Mouse (Mus musculus) layer of hippocampus, postnatal 36 days (tissue): Measurements from ENCODE around the gene Zranb1. TPM values are rescaled to one million over a fixed set of nuclear protein-coding genes. Genes with fewer than 3 reads are reported as not detected.

Source experiments
- DNase-seq, 2 experiments: peaks; one replicate each; pipeline ENCODE4 v3.0.0; 2022
- total RNA-seq, 2 experiments: library from RNA; stranded (reverse); gene quantifications; 2 replicates each; pipeline ENCODE4 v1.2.3; 2021

The Zranb1 gene
- 10 to 100 TPM; 39.3 to 46.1 TPM for total RNA-seq

DNA sequence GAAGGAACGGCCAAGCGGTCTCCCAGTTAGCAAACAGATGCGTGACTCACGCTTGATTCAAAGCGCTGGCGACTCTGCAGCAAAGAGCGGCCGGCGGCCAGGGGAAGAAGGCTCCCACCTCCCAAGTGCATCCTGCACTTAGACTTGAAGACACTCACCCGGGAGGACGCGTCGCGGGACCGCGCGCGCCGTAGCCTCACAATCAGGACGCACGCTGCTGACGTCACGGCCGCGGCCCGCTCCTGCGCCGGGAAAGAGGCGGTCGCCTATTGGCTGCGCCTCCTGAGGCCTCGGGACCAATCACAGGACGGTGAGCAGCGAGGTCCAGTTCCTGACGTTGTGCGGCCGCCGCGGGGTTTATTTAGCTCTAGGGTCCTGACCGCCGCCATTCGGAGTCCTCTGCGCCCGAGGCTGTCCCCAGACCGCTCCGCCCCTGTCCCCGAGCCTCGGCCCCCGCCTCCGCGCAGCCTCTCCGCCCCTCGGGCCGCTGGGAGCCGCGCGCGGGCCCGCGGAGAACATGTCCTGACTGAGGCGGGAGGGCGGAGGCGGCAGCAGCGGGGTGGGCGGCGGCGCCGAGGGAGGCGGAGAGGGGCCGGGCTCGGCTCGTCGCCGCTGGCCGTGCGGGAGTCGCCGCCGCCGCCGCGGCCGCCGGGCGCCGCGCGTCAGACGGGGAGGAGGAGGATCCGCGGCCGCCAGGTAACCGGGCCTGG is at the start of gene Zranb1:
Zranb1 (plus strand) TSS at position 293 of the 710 bp plus-strand sequence.
- DNase-seq: peak; percentile 98 to 99

DNA sequence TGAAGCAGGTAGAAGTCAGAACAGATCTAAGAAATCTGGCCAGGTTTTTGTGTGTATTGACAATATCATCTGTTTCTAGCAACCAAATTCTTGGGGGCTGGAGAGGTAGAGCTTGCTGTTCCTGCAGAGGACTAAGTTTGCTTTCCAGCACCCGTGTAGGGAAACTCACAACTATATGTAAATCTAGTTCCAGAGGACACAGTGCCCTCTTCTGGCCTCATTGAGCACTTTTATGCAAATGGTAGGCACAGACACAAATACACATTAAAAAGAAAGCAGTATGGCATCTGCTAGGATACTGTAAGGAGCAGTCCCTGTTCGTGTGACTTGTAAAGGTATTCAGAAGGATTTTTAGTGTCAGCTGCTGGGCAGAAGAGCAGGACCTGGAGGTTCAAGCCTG is 48.6 kb upstream of the Zranb1 start:
- no peak for DNase-seq

DNA sequence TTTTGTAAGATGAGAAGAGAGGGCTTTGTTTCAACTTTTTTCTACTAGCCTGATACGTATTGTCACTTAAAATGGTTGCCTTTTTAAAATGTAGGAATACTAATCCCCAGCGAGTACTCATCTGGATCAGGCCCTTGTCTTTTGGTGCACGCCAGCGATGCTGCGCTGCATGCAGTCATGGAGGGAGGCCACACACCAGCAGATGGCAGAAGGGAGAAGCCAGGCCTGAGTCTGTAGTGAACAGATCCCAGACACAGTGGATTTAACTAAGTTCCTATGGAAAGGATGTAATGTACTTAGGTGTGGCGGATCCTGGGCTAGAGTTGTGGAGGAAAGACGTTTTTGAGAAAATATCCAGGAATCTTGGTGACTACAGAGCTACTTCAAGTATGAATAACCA is 46.9 kb upstream of the Zranb1 start:
- DNase-seq: no peak

DNA sequence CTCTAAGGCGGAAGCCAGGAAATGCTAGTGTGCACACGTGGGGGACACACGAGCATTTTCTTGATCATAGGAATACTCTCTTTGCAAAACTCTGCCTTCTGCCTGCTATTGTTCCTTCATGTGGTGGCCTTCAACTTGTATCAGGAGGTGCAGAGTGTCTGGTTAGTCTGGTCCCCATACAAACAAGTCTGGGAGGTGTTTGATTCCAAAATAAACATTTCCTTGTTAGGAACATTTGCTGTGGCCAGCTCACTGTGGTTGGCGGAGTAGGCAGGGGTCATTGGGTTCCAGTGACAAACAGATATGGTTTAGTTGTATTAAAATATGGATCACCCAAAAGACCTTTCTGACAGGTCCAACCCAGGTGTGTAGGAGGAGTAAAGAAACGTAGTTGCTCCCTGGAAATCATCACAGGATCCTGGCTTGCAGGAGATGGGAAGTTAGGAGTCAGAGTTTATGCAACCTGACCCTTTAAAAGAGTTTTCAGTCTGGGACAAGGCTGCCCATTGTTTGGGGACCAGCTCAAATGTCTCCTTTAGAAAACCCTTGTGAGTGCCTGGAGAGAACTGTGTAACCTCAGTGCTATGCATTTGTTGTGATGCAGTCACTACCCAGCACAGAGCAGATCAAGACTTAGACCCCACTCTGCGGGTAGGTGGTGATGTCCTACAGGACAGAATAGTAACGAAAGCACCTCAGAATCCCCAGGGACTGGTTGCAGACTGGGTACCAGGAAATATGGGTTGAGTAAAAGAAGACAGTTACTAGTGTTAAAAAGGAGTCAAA is 43.7 kb upstream of the Zranb1 start:
- no peak for DNase-seq

DNA sequence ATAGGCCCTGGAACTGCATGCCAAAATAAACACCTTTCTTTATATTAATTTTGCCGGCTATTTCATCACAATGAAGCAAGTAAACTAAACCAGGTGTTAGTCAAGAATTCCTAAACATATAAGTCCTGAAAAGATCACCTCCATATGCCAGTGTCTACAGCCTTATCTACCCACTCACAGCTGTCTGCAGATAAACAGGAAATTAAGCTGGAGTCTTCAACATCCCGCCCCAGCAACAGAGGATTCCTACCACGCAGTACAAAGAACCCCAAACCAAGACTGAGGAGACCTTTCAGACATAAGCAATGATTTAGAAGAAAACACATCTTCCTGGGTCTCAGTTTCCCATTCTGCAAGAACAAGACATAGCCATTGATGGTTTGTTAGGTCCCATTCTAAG is 42.9 kb upstream of the Zranb1 start:
- no peak for DNase-seq

DNA sequence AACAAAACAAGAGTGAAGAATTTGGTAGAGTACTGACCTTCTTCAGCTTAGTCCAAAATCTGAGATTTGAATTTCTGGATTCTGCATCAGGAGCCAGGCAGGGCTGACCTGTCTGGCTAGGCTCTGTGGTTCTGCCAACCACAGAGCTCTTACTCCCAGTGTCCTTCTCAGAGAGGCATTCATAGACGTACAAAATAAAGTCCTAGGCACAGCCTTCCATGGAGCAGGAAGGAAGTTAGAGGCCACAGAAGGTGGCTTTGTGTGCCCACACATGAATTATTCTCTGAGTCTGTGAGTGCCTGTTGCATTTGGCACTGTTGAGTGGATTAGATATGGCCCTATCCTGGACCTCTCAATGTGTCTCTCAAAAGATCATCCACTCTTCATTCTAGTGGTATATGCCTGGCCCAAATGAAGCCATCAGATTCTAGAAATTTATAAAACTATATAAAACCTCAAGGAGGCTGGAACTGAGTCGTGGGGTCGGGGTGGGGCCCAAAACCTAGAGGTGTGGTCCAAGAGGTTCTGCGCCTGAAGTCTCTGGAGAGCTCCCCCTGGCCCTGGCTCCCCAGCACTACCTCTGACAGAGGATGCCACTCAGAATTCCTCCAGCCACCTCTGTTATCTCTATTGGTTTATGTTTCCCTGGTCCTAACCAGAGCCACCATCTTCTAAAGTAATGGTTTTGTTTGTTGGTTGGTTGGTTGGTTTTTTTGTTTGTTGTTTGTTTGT is 42.3 kb upstream of the Zranb1 start:
- no peak for DNase-seq

DNA sequence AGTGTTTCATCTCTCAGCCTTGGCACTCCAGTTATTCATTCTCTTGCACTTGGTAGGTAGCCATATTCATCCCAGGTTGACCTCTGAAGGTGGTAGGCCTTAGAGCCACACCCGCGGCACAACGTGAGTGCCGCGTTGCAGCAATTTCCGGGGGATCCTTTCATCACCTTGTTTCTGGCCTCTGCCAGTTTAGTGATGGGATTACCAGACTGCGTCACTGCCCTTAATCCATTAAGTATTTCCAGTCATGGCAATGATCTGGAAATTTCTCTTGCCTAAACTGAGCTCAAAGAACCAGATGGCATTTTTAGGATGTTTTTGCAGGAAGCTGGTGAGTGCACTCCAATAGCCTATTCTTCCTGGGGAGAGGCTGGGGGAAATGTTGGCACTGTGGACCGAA is 41.3 kb upstream of the Zranb1 start:
- DNase-seq: no peak

DNA sequence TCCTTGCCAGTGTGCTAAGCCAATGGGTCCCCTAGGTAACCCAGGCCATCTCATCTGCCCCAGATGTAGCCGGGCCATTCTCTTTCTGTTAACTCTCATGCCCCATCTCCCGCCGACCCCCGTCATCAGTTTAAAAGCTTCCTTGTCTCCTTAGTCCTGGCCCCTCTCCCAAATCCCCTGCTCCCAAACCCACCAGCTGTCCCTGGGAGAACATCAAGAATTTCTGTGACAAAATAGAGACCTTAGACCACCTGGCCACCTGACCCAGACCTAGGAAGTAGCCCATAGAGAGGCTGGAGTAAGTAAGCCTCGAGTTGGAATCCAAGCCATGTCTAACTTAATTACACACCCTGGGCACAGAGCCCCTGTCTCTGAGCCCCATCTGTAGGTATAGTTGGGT is 40.7 kb upstream of the Zranb1 start:
- no peak for DNase-seq

DNA sequence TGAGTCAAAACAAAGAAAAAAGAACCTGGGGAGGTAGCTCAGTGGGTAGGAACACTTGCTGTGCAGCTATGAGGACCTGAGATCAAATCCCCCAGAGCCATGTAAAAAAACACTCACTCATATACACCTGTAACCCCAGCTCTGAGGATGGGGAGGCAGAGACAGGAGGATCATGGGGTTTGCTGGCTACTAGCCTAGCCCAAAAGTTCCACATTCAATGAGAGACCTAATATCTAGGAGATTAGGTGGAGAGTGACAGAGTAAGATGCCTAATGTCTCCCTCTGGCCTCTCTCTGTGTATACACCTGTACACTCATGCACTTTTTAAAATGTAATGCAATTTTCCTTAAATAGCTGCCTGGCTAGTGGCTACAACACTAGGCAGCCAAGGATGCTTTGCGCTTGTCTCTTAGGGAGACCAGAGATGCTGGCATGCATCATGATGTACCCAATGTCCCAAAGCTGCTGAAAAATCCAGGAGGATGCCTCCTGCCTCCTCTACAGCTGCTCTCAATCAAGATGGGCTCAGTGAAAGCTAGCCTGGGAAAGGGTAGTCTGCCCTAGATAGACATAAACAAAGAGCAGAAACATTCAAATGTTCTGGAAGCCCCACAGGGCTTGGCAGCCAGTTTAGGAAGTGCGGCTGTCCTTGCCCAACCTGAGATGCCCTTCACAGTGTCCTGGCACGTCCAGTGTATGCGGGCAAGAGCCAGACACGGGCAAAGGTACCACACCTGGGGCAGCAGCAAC is 39.2 kb upstream of the Zranb1 start:
- no peak for DNase-seq

DNA sequence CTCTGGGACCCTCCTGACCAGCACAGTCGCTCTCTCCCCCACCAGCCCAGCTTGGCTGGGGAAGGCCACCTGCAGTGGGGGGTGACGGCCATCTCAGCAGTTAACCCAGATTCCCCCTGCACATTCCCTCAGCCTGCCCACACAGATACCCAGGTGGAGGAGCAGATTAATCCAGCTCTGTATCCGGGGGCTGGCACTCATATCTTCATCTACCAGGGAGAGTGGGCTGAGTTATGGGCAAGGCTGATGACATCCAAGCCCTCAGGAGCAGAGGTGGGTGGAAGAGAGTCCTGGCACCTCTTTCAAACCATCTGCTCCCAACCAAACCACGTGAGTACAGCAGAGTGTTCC is 38.7 kb upstream of the Zranb1 start:
- no peak for DNase-seq

DNA sequence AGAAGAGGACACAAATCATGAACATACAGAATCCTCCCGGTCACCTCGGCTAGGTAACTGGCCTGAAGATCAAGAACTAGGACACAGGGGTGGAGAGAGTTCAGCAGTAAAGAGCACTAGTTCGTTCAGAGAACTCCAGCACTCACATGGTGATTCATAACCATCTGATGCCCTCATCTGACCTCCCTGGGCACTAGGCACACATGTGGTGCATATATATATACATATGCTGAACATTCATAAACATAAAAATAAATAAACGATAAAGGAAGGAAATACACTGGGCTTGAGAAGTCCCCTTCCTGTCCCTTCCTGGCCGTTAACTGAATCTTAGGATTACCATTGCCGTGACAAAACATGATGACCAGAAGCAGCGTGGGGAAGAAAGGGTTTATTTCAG is 38.1 kb upstream of the Zranb1 start:
- no peak for DNase-seq

DNA sequence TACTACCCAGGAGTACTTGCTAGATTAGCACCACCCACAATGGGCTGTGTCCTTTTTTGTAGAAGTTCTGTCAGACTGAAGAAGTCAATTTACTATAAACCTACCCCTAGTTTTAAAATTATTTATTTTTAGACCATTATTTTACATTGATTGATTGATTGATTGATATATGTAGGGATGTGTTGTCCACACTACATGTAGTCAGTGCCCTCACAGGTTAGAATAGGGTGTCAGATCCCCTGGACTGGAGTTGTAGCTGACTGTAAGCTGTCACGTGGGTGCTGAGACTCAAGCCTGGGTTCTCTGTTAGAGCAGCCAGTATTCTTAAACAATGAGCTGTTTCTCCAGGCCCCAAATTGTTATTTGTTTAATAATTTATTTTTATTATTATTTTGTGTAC is 37.6 kb upstream of the Zranb1 start:
- DNase-seq: no peak

DNA sequence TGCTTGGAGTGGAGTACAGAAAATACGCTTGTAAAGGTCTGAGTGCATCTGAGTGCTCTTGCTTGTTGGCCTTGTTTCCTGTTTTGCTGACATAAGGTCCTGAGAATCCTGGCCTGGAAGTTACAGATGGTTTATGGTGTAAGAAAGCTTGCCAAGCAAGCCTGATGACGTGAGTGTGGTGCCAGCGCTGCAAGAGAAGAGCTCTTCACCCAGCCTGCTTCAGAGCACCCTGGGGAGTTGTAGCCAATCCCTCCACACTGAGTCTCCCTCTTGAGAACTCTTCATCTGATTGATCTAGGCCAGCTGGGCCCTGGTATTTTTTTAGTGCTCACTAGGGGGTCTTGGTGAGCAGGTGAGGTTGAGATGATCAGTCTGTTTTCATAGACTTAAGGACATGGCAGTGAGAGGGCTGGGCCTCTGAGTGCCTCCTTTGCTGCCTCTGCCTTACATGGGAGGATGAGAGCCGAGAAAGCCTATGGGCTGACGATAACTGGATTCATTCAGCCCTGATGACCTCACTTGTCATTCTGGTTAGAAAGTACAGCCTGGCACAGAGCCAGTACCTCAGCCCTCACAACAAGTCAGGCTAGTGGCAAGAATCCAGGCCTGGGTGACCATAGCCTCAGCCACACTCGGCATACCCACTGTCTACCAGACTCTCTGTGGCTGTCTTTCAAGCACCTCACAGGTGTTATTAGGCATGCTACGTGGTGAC is 35.9 kb upstream of the Zranb1 start:
- DNase-seq: no peak

DNA sequence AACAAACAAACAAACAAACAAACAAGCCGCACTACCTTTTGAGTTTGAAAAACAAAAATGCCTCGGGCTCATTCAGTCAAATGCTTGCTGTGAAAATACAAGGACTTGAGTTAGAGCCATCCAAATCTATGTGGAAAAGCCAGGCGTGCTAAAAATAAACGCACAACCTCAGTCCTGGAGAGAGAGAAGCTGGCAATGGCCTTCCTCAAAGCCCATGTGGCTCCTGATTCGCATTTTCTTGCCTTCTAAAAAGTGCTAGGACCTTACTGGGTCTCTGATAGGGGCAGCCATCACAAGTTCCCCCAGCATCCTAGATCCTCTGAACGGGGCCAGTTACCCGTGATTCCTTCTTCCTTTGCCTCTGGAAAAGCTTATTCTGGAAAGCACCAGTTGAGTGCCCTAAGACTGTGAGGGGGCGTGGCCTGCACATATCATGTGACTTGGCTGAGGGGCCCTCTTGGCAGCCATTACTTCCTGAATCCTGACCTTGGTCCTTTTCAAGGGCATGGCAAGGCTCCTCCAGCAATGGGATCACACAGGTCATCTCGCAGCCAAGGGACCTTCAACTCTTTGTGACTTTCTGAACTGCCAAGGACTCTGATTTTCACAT is 34.6 kb upstream of the Zranb1 start:
- DNase-seq: no peak

DNA sequence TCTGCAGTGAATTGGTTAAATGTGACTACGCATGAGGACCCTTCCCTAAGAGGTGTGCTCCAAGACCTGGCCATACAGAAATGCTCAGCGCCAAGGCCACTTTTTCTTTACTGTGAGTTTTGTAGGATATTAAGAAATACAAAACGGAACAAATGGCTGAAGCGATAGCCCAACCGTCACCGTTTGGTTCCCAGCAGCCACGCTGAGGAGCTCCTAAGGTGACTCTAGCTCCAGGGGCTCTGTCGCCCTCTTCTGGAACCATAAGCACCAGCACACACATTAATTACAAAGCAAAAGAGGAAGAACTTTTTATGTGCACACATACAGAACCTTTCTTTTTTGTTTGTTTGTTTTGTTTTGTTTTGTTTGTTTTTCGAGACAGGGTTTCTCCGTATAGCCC is 33.7 kb upstream of the Zranb1 start:
- DNase-seq: no peak

DNA sequence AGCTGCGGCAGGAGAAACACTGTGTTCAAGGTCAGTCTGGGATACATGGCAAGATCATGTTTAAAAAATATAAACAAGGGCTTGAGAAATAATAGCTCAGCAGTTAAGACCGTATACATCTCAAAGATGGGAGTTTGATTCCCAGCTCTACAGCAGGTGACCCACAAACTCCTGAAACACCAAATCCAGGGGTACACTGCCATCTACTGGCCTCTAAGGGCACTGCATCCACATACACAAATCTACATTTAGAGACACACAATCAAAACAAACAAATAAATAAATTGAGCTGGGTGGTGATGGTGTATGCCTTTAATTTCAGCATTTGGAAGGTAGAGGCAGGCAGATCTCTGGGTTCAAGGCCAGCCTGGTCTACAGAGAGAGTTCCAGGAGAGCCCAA is 32.7 kb upstream of the Zranb1 start:
- DNase-seq: no peak

DNA sequence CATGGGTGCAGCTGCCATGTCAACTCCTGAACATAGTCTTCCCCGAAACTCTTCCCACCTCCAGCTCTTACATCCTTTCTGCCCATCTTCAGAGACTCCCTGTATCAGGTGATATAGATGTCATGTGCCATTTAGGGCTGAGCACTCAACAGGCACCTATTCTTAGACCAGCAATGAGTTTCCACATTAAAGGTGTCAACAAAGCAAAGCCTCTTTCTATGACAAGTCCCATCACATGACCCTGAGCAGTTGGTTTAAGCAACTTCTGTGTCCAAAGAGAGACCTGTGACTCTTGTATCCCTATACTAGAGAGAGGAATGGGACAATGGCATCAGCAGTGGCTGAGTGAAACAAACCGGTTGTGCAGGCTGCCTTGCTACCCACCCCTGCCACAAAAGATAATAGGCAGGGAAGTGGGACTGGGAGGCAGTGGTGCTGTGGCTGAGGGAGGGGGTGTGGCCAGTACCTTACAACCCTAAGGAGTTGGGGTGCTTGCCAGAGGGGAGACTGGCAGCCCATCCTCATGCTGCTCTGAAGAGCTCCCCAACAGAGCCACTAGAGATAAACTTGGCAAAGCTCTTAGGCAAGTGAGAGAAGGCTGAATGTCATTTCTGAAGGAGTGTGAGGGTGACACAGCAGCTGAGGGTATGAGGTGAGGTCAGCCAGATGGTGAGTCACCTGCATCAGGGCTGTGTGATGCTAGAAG is 30.0 kb upstream of the Zranb1 start:
- DNase-seq: no peak

DNA sequence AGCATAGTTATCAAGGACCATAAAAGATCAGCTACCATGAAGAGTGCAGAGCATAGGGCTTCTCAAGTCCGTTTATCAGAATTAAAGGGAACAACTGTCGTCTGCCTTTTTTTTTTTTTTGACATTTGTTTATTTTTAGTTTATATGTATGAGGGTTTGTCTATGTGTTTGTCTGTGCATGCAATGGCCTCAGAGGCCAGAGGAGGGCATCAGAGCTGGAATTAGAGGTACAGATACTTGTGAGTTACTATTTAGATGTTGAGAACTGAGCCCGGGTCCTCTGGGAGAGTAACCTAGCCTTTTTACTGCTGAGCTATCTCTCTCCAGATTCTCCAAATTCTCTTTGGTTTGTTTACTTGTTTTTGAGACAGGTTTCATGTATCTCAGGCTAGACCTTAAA is 27.1 kb upstream of the Zranb1 start:
- no peak for DNase-seq

DNA sequence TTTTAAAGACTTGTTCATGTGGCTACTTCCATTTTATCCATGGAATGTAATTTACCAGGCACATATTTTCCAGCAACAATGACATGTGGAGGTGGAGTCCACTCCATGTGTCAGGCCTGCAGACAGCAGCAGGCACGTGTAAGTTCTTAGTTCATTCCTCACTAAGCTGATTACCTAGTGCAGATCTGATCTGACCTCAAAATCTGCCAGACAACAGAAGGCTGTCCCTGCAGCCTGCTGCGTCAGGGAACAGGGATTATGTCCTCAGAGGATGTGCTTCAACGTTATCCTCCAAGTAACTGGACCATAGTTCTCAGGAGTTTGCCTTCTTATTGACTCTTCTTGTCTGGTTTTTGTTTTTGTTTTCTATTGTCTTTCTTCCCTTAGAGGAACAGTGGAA is 9.0 kb upstream of the Zranb1 start:
- no peak for DNase-seq

DNA sequence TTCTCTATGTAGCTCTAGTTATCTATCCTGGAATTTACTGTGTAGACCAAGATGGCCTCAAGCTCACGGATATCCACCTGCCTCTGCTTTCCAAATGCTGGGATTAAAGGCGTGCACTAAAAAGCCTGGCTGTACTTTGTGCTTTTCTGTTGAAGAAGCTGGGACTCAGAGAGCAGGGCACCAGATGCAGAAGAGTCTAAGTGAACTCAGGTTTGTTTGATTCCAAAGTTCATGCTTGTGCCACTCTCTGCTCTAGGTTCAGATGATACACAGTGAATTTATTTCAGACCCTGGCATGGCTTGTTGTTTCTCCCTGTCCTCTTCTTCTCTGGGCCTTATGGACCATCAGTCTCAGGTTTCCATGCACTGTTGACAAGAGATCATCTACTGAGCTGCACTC is 5.7 kb upstream of the Zranb1 start:
- DNase-seq: no peak

DNA sequence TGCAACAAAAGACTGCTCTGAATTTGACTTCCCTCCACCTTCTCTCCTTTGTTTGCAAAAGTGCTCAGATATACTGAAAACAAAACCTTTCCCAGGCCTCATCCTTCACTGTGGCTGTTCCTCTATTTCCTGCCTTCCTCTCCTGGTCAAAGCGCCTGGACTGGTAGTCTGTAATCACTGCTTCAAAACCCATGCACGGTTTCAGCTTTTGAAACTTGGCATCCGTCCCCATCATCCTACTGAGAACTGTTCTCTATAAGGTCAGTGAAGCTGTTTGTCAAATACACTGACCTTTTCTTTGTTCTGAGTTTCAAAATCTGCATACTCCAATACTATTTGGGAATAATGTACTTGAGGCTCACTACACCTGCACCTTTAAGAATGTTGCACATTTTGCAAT is 3.7 kb upstream of the Zranb1 start:
- no peak for DNase-seq
